Mouse (Mus musculus) heart, postnatal 10 days (tissue): ENCODE data around the gene Inka2. TPM values are rescaled to one million over a fixed set of nuclear protein-coding genes. Genes with fewer than 3 reads are reported as not detected.

Experiments used
- DNase-seq, 2 experiments: peaks; one replicate each; pipeline ENCODE4 v3.0.0; 2021
- intact Hi-C: fragments of 180-260 bp; cut with DNase I; formaldehyde crosslinking; loops from one replicate; pipeline ENCODE4 v1.15.1; 2025
- total RNA-seq, 2 experiments: library from RNA; stranded (reverse); gene quantifications; 2 replicates each; pipeline ENCODE4 v1.2.3; 2021

Gene Inka2
- total RNA-seq, result 10 to 100 TPM; 27.1 to 34.8 TPM

GRCm38 (mm10) chr3:105704031-105705008, at the start of gene Inka2:
Inka2 (plus strand) TSS chr3:105704599.
- intact Hi-C loops, result no loop called here

DNA sequence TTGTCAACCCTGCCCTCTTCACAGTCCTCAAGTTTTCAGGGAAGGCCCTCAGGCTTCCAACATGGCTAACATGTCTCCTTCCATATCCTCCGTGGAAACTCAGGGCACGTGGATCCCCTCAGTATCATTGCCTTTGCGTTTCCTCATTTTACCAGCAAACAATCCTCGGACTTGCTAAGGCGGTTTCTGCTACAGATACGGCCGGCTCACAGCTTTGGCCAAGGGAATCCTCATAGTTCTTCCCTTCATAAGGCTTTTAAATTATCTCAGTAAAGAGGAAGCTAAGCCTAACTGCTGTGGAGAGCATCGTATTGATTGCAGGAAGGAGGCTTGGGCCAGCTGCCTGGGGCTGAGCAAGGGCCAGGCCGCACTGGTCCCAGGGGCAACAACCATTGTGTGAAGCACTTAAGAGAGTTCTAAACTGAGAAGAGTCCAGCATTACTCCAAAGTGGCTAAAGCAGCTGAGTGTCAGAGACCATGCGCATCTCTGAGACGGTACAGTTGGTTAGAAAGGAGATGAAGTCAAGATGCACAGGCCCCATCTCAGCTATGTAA, 49.3 kb upstream of the Inka2 start:
- intact Hi-C loops, result no loop called here
- peak; percentile 48 to 58 for DNase-seq

More at GRCm38 (mm10) chr3:105704031-105705008, at the start of gene Inka2:
- peak; percentile 90 to 93 for DNase-seq

DNA sequence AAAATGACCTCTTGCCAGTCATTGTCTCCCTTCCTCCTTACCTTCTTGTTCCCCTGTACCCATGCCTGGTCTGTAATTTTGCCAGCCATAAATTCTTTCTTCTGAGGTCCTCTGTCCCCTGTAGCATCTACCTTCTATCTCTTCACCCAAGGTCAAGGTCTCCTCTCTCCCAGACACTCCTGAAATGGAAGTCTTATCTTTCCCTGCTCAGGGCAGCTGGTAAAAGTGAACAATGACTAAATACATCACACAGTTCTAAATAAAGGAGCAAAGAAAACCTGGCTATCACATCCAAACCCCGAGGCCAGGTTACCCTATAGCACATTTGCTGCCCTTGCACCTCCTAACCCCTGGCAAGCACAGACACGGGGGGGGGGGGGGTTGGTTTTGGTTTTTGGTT, 43.9 kb upstream of the Inka2 start:
- intact Hi-C loops, result no loop called here
- peak in 1 of 2 experiments; percentile 19 for DNase-seq

- intact Hi-C loops, result no loop called here
- no peak for DNase-seq
Observed at GRCm38 (mm10) chr3:105663043-105663442, 41.4 kb upstream of the Inka2 start.

DNA sequence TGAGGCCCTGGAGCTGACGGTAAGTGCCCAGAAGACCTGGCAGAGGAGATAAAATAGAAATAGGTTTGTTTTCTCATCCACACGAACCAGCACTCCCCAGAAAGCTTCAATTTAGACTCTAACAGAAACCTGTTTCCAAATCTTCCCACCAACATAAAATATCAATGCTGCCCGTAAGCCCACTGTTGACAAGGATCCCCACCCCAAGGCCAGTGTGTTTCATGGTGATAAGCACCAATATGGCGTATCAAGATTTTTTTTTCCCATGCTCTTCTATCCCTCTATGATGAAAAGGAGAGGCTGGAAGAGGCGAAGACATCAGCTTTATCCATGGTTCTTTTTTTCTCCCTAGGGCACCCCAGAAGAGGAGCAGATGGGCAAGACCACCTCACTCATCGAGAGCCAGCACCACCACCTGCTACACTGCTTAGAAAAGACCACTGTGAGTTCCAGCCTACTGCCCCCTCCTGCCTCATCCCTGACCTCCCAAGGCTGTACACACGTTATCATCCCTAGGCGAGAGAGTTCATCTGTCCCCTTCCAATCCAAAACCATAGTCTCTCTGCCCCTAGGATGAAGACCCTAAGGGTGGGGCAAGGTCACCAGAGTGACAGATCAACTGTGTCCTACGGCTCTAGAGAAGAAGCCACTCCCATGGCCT, 39.2 kb upstream of the Inka2 start:
- no peak for DNase-seq
- intact Hi-C loops, result no loop called here

- intact Hi-C loops, result no loop called here
- no peak for DNase-seq
Observed at GRCm38 (mm10) chr3:105666996-105667523, 37.3 kb upstream of the Inka2 start.

- intact Hi-C loops, result no loop called here
Observed at GRCm38 (mm10) chr3:105668161-105668560, 36.2 kb upstream of the Inka2 start.

GRCm38 (mm10) chr3:105669776-105670175, 34.6 kb upstream of the Inka2 start:
- no peak for DNase-seq
- intact Hi-C loops, result no loop called here

More at GRCm38 (mm10) chr3:105668161-105668560, 36.2 kb upstream of the Inka2 start:
- DNase-seq, result no peak

DNA sequence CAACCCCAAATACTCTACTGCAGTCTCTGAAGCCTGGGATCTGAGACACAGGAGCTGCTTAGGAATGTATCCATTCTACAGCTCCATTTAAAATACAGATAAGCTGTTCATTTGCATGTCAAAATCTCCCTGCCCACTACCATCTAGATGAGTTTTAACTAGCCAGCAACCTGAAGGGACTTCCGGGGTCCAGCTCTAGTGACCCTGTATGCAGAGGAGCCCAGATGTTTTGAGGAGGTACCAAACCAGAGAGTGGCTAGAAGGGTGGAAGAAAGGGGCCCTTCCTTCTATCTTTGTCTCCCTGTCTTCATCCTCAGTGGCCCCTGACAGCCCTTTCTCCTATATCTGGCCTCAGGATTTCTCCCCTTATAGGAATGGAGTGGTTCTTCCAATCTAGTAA, 33.6 kb upstream of the Inka2 start:
- intact Hi-C loops, result no loop called here
- no peak for DNase-seq

DNA sequence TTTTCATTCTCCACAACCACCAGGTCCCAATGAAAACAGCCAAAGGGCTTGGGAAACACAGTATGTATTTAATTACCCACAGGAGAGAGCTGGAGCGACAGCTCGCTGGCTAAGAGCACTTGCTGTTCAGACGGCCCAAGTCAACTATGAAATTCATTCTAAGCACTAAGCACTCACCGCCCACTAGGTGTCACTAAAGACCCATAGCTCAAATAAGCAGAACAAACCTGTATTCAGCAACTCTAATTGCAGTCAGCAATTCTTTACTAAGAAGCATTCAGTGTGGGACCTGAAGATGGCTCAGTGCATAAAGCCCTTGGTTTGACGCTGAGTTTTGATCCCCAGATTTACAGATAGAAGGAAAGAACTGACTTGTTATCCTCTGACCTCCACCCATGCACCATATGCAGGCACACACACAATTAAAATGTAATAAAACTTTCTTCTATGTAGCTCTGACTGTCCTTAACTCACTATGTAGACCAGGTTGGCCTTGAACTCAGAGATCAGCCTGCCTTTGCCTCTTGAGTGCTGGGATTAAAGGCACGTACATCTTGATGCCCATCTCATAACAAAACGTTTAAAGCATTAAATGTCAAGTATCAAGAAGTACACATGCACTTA, 29.7 kb upstream of the Inka2 start:
- intact Hi-C loops, result loop anchor here (1.0 to 5.0 kb wide), 3 partner anchors 52 to 283 kb away; partner anchors contain the start of gene Wdr77
- peak; percentile 82 to 91 for DNase-seq

DNA sequence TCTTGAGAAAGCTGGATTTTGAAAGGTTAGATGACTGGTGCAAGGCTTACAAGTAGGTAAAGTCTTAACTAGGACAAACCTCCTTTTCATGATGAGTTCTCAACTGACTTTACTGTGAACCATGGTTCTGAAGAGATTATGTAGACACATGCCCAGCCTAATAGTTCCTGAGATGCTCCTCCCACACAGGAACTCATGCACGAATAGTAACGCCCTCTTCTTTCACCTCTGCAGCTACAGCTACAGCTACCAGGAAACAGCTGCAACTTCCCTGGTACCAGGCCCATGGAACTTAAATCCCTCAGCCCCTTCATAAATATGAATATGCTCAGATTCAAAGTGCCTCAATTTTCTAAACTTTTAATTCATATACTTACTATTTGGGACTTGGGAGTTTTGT, 28.5 kb upstream of the Inka2 start:
- intact Hi-C loops, result loop anchor here (5.0 kb wide), 1 partner anchor 281 kb away; the partner anchor contains the start of gene Wdr77

DNA sequence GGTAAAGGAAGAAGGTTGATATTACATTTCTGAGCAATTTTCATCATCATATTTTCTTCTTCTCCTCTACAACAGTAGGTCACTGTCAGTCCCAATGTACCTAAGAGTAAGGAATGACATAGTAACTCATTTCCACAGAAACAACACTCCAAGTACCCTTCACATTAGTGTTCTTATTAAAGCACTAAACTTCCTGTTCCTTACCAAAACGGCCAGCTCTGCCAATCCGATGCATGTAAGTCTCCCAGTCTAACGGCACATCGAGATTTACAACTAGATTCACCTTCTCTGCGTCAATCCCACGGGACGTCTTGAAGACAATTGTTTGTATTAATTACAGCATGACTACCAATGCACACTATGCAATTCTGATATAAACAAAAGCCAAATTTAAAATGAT, 24.1 kb upstream of the Inka2 start:
- intact Hi-C loops, result no loop called here
- DNase-seq, result no peak

More for the DNA sequence above, 28.5 kb upstream of the Inka2 start:
- DNase-seq, result no peak

GRCm38 (mm10) chr3:105686394-105687323, 17.7 kb upstream of the Inka2 start:
- intact Hi-C loops, result loop anchor here (1.0 to 5.0 kb wide), 2 partner anchors 40 to 211 kb away; no protein-coding TSS in a partner anchor
- no peak for DNase-seq

- DNase-seq, result peak; percentile 97 to 98
- intact Hi-C loops, result loop anchor here (1.0 to 5.0 kb wide), 2 partner anchors 39 to 210 kb away; no protein-coding TSS in a partner anchor
Observed at GRCm38 (mm10) chr3:105687324-105688060, 16.9 kb upstream of the Inka2 start, which contains the start of gene Ddx20. Ddx20 (minus strand) TSS chr3:105687574.

DNA sequence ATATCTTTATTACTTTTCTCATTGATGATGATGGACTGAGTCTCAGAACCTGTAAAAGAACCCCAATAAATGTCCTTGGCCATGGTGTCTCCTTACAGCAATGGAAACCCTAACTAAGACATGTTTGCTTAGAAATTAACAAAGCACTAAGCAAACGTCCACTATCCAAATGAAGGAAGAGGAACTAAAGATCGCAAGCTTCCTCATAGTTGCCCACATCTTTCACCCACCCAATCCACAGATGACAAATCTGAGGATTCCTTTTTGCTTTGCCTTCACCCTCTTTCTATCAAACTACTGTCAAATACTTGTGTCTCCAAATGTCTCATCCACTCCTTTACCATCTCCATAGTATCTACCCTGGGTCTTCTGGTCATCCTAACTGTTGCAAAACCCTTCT, 15.9 kb upstream of the Inka2 start:
- no peak for DNase-seq
- intact Hi-C loops, result loop anchor here (5.0 kb wide), 1 partner anchor 209 kb away; no protein-coding TSS in a partner anchor

- no peak for DNase-seq
- intact Hi-C loops, result no loop called here
Observed at GRCm38 (mm10) chr3:105693327-105694080, 10.9 kb upstream of the Inka2 start.
